Mouse (Mus musculus) lung, postnatal 0 days (tissue): ENCODE measurements at regions not wholly inside any gene's neighbourhood (a gene's known extent, or its start where the extent isn't known, plus 50 kb on each side); places are given as distances from the start of the nearest gene placed in this dataset.

Experiments used
- CTCF ChIP-seq: IDR thresholded peaks from 2 replicates; pipeline ENCODE4 v1.5.1; 2016; ENCODE audit warnings: antibody characterized with exemption, mild to moderate bottlenecking
- EP300 ChIP-seq: IDR thresholded peaks from 2 replicates; pipeline ENCODE4 v1.6.1; 2016; ENCODE audit warnings: antibody characterized with exemption, mild to moderate bottlenecking, control low read depth

DNA sequence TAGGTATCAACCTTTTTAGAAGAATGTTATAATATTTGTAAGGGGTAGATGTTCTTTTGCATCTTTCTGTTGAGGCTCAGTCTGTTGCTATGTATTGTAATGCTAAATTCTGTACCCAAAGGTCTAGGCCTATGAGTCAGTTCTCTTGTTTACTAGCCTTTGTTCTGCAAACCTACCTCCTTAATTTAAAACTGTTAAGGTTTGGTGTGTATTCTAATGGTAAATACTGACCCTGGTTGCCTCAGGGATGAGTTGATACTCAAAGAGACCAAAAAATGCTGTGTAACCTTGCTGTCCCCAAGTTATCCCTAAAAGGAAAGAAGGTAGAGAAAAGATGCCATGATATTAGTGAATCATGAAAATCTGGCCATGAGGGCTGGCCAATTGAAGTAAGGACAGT is 433.4 kb upstream of the Man1a start:
- TF ChIP-seq EP300: no peak
- no peak for TF ChIP-seq CTCF
